Mouse (Mus musculus): ENCODE results near the gene Cux2. TPM values are rescaled to one million over a fixed set of nuclear protein-coding genes. Genes with fewer than 3 reads are reported as not detected.
A peak's percentile ranks its signal among the peaks of the same experiment; 100 is the strongest.

Gene Cux2
- total RNA-seq, 2 experiments from 2014 or later: 0.17 TPM; not detected in 1

DNA sequence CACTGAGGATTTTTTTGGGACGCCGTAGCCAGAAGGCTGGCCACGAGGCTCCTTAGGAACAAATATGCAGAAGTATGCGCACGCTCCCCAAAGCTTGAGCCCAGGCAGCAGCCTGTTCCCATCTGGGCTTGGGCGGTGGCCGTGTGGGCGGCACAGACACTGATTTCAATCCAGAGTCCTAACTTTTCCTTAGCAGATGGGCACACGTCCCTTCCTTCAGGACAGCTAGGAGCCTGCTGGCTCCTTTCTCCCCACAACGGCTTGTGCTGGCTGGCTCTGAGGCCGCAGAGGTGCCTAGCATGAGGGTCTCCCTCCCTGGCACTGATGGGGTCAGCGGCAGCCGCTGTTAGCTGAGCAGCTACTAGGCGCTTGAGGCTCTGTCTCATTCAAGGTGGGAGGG, 157.6 kb downstream of the Cux2 start:
- no peak for ATAC-seq (replicated peaks; ENCODE audit: low FRiP score, poor library complexity, severe bottlenecking)

- no peak for ATAC-seq (replicated peaks; ENCODE audit: low FRiP score, poor library complexity, severe bottlenecking)
These were observed 159.0 kb downstream of the Cux2 start for GRCm38 (mm10) chr5:121890925-121891324.

- no peak for ATAC-seq (replicated peaks; ENCODE audit: low FRiP score, poor library complexity, severe bottlenecking)
These were observed 160.0 kb downstream of the Cux2 start for GRCm38 (mm10) chr5:121889819-121890362.

- ATAC-seq (replicated peaks; ENCODE audit: low FRiP score, poor library complexity, severe bottlenecking): no peak
These were observed 160.5 kb downstream of the Cux2 start for GRCm38 (mm10) chr5:121889375-121889774.

DNA sequence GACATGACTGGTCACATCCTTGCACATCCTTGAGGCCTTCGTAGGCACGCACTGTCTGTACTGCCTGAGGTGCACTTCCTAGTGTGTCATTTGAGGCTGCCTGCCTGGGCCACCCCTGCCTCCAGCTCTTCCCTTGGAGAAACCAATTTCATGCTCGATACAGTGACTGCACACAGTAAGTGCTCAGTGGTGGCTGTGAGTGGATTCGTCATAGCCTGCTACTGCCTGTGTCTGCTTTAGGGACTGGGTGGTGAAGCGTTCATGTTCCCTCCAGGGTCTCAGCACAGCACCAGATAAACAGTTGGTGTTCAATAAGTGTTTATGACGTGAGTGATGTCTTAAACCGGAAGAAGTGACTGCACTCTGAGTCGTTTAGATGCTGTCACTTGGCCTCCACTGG, 166.5 kb downstream of the Cux2 start:
- no peak for ATAC-seq (replicated peaks; ENCODE audit: low FRiP score, poor library complexity, severe bottlenecking)

DNA sequence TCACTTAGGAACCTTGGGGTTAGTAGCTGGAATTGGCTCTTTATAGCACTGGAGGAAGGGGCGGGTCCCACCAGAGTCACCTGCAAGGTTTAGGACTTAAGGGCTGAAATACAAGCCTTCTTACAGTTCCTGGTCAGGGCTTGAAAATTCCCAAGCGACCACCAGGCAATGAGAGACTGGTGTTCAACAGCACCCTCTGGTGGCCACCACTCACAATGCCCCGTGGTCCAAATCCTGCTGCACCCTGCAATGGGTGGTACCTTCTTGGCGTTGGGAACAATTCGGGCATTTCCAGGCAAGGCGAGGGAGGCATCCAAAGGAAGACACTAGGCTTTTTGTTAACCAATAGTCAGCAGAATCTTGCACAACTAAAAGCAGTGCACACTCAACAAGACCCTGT, 170.7 kb downstream of the Cux2 start:
- ATAC-seq (replicated peaks; ENCODE audit: low FRiP score, poor library complexity, severe bottlenecking): peak; percentile 63

DNA sequence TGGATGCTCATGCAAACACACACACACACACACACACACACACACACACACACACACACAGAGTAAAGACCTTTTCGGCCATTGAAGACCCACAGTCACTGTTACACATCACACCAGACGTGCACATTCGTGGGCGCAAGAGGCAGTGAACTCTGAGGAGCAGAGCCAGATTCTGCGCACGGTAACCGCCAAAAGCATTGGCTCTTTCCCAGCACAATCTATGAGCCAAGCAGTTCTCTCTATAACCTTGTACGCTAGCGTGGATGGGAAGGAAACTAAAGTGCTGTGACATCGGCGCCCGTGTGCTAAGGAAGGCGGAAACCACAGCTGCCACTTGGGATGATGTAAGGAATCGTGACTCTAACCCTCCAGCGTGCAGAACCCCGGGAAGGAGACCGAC, 171.2 kb downstream of the Cux2 start:
- ATAC-seq (replicated peaks; ENCODE audit: low FRiP score, poor library complexity, severe bottlenecking): no peak

DNA sequence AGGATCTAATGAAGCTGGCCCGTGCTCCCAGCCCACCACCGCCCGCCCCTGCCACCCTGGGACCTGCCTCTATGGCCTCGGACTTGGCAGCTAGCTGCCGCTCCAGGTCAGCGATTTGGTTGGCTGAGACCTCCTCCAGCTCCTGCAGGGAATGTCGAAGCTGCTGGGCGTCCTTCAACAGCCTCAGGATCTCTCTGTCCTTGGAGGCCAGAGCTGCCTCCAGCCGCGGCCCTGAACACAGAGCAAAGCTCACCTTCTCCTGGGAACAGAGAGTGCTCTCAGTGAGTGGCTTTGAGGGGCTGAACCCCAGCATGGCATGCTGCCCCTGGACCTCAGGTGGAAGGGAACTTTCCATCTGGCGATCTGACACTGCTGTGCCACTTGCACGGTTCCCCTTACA, 173.0 kb downstream of the Cux2 start:
- ATAC-seq (replicated peaks; ENCODE audit: low FRiP score, poor library complexity, severe bottlenecking): no peak

GRCm38 (mm10) chr5:121875041-121875440, 174.9 kb downstream of the Cux2 start:
- ATAC-seq (replicated peaks; ENCODE audit: low FRiP score, poor library complexity, severe bottlenecking): no peak

DNA sequence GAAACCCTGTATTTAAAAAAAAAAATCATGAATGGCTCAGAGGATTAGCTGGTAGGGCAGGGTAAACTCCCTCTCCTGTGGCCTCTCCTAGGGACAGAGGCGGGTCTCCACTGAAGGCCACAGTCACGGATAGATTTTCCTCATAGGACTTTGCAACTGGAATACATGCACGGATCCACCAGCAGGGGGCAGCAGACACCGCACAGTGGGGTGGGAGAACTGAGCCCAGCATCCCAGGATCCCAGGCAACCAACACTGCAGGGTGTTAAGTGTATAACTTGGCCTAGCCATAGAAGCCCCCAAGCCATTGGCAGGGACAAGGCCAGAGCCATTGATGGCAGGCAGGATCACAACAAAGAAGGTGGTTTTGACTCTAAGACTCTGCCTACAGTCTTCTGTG, 177.7 kb downstream of the Cux2 start:
- ATAC-seq (replicated peaks; ENCODE audit: low FRiP score, poor library complexity, severe bottlenecking): no peak; the same call in 1 of the 2 replicates

GRCm38 (mm10) chr5:121871515-121872030, 178.3 kb downstream of the Cux2 start:
- no peak for ATAC-seq (replicated peaks; ENCODE audit: low FRiP score, poor library complexity, severe bottlenecking)

DNA sequence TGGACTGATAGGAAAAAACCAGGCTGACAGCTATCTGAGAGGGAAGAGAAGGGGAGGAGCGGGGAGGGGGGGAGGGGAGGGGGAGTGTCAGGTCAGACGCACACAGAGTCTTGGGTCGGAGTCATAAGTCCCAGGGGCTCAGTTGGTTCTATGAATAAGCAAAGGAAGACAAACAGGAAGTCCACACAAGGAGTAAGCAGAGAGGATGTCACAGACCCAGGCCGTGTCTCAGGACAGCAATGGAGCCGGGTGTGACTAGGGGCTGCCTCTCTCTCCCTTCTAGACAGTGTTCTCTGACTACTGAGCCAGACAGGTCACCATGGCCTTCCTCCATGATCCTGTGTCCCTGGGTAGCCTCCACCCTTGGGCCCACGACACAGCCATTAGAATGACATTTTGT, 179.1 kb downstream of the Cux2 start:
- no peak for ATAC-seq (replicated peaks; ENCODE audit: low FRiP score, poor library complexity, severe bottlenecking)

DNA sequence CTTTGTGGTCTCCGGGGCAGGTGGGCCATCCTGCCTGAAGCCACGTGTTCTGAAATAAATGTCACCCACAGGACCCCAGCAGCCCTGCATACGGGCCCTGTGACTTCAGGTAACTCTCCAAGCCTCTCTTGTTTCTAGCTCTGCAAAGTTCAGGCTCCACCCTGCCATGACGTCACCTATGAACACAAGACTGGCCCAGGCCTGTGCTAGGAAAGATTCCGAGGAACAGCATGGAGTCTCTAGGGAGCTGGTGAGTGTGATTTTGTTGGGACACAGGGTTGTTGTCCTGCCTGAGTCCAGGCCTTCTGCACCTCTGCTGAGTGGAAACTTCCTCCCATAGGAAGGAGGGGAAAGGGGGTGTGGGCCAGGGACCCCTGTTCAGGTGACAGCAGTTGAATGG, 181.9 kb downstream of the Cux2 start:
- ATAC-seq (replicated peaks; ENCODE audit: low FRiP score, poor library complexity, severe bottlenecking): no peak

GRCm38 (mm10) chr5:121864330-121864729, 185.6 kb downstream of the Cux2 start:
- no peak for ATAC-seq (replicated peaks; ENCODE audit: low FRiP score, poor library complexity, severe bottlenecking)

DNA sequence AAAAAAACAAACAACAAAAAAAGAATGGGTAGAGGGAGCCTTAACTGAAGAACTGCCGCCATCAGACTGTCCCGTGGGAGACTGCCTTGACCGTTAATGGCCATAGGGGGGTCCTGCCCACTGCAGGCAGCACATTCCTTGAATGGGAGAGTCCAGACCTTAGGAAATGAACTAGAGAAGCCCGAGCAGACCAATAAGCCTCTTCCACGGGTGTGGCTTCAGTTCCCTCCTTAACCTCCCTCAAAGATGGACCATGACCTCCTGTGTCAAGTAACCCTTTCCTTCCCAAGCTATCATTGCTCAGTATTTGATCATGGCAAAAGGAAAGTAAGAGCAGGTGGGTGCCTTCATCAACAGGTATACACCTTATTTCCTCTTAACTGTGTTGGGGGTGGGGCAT, 187.9 kb downstream of the Cux2 start:
- no peak for ATAC-seq (replicated peaks; ENCODE audit: low FRiP score, poor library complexity, severe bottlenecking)

DNA sequence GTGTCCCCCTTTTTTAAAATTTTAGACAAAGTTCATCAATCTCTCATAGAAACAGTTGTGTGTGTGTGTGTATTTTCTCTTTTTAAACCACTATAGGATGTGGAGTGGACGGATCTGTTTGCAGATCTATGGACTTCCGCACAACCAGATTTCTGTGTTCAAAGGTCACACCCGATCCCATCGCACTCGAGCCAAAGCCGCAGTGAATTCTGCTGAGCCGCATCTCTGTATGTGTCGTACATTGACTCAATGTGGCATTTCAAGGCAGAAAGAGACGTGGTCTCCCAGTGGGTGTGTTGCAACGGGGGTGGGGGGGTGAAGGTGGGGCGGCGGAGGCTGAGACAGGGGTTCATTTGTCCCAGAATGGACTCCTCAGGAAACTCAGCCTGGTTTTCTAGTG, 191.5 kb downstream of the Cux2 start:
- ATAC-seq (replicated peaks; ENCODE audit: low FRiP score, poor library complexity, severe bottlenecking): no peak

- ATAC-seq (replicated peaks; ENCODE audit: low FRiP score, poor library complexity, severe bottlenecking): no peak
These were observed 193.2 kb downstream of the Cux2 start for GRCm38 (mm10) chr5:121856740-121857139.

DNA sequence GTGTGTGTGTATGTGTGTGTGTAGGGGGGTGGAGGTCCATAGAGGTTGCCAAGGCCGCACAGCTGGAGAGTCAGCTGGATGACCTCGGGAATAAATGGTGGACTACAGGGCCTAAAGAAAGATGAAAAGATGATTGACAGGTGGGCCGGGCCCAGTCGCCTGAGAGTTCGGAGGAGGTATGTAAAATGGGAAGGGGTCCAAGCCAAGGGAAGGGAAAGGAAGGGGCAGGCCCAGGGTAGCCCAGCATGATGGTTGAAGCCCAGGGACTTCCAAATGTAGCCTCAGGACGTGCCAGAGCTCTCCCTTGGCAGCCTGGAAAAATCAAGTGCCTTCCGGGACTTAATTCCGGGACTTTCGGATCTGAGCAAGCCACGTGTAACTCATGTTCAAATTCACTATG, 195.1 kb downstream of the Cux2 start:
- ATAC-seq (replicated peaks; ENCODE audit: low FRiP score, poor library complexity, severe bottlenecking): no peak

GRCm38 (mm10) chr5:121853368-121854051, 196.4 kb downstream of the Cux2 start:
- ATAC-seq (replicated peaks; ENCODE audit: low FRiP score, poor library complexity, severe bottlenecking): no peak

- no peak for ATAC-seq (replicated peaks; ENCODE audit: low FRiP score, poor library complexity, severe bottlenecking)
These were observed 200.2 kb downstream of the Cux2 start for GRCm38 (mm10) chr5:121849478-121850349.

DNA sequence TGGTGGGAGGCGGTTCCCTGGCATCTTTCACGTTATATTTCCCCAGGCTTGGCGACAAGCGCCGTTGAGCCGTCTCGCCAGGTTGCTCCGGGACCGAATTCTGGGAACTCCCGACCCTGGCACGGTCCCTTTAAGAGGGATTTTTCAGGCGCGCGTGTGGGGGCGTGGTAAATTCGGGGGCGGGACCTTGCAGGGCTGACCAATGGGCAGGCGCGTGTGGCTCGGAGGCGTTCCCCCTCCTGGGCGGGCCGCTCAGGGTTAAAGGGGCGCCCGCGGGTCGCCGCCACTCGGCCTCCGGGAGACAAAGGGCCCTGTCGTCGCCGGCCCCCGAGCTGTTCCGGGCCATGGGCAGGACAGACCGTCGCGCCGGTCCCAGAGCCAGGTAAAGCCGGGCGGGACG, 201.2 kb downstream of the Cux2 start, which contains the start of gene Pheta1:
Gene Pheta1, plus strand, starts transcription at position 242 of the 400 bp plus-strand sequence.
- peak; percentile 94 for ATAC-seq (replicated peaks; ENCODE audit: low FRiP score, poor library complexity, severe bottlenecking)

Measured in erythroblast, adult 5-6 weeks (primary cell).